Mouse (Mus musculus) embryonic facial prominence, embryonic 10.5 days (tissue): ENCODE results near the gene Card19. TPM values are rescaled to one million over a fixed set of nuclear protein-coding genes. Genes with fewer than 3 reads are reported as not detected.

Experiments
- DNase-seq: peaks from one replicate; pipeline ENCODE4 v3.0.0-alpha.2; 2017; ENCODE audit warnings: low spot score
- H3K27ac ChIP-seq: fragments of 300-500 bp; sonication (generic); replicated peaks from 2 replicates; pipeline ENCODE4 v1.5.1; 2016; ENCODE audit warnings: mild to moderate bottlenecking
- H3K27me3 ChIP-seq: fragments of 300-500 bp; sonication (generic); replicated peaks from 2 replicates; pipeline ENCODE4 v1.6.1; 2016; ENCODE audit warnings: low read depth, mild to moderate bottlenecking; ENCODE audit not compliant: poor library complexity, severe bottlenecking
- H3K36me3 ChIP-seq: fragments of 300-500 bp; sonication (generic); replicated peaks from 2 replicates; pipeline ENCODE4 v1.6.1; 2016; ENCODE audit warnings: mild to moderate bottlenecking, moderate library complexity
- H3K4me1 ChIP-seq: fragments of 300-500 bp; sonication (generic); 2 replicates; pipeline ENCODE4 v1.6.1; 2016
- H3K4me3 ChIP-seq: fragments of 300-500 bp; sonication (generic); 2 replicates; pipeline ENCODE4 v1.5.1; 2016; ENCODE audit warnings: mild to moderate bottlenecking, moderate library complexity
- H3K9me3 ChIP-seq: fragments of 300-500 bp; sonication (generic); 2 replicates; pipeline ENCODE4 v1.6.1; 2016; ENCODE audit warnings: mild to moderate bottlenecking
- WGBS: fragments of 180-500 bp; shearing (Covaris S2); methylation state at CpG from one replicate; pipeline ENCODE4 v1.1.7; 2016; 5-methylcytosine and 5-hydroxymethylcytosine counted together
- polyA plus RNA-seq: library from polyadenylated mRNA; unstranded; fragments of >200 nt; fragmentation: Nextera tagmentation; extraction: Ambion mirVana; gene quantifications from 2 replicates; pipeline ENCODE4 v1.2.1, GENCODE M21; 2016

Gene Card19
- 31.6 and 35.0 TPM in 2 replicates for polyA plus RNA-seq

DNA sequence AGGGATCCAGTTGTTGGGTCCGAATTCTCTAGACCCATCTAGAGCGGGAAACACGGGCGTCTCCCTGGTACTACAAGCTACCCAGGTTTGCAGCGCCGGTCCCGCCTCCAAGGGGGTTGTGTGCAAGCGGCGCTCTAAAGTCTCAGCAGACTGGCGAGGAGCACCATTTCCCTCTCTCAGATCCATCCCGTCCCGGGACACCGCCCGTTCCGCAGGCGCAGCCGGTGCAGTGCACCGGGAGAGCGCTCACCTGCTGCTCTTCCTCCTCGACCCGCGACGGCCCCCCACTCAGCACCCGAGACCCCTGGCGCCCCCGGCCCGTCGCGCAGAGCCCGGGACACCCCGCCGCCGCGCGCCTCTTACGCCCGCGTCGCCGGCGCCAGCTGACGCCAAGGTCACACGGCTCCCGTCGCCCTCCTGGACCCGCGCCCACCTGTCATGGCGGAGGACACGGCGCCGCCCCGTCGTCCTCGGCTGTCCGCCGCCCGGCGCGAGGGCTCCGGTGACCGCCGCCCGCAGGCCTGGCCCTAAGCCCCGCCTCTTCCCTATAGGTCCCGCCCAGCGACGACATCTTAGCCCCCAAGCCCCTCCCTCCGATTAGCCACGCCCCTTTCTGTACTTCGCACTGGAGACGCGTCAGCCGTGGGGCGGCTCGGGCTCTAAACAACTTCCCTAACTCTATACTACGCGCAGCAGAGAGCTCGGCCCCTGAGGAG, at the start of gene Card19:
Card19 (minus strand) TSS at position 534 of the 716 bp plus-strand sequence.
- peaks cover 55% of the 10 kb centered on the region for H3K4me1 ChIP-seq
- WGBS = under 1% methylated on average over 78 of the region's 78 CpGs
- no peaks in the 10 kb centered on the region for H3K36me3 ChIP-seq
- H3K27me3 ChIP-seq = peaks cover 55% of the 10 kb centered on the region
- peak; percentile 93 for DNase-seq
- peak within 1 kb of the TSS; percentile 84 for H3K4me3 ChIP-seq
- H3K27ac ChIP-seq = peak within 1 kb of the TSS; percentile 86
- no peaks in the 10 kb centered on the region for H3K9me3 ChIP-seq

DNA sequence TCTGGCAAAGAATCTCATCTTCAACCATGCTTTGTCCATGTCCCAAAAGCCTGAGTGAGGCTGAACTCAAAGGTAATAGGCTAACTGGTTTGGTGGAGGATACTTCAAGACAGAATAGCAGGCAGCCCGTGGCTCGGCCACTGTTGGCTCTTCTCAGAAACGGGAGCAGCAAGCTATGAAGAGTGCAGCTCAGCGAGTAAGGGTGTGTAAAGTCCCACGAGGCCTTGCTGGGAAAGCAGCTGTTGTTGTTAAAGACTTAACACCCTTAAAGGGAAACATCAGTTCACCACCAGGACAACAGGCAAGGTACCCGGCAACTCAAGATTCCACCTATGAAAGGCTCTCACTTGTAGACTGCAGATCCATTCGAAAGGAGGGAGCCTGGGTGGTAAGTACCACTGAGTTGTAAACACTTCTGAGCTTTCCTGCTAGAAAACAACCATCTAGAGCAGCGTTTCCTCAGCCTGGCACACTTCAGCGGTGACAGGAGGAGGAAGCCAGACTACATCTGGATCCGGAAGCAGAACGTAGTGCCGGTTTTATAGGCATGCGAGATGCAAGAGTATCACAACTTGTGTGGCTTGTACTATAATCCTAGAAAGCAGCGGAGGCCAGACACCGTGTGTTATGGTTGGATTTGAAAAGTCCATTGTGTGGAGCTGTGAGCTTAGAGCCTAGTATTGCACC, 44.3 kb upstream of the Card19 start:
- no peak overlapping the region for H3K4me3 ChIP-seq
- no peak for DNase-seq
- no peaks in the 10 kb centered on the region for H3K27me3 ChIP-seq
- H3K9me3 ChIP-seq = no peaks in the 10 kb centered on the region
- WGBS = 85% methylated on average over 15 of the region's 15 CpGs
- peaks cover 22% of the 10 kb centered on the region for H3K4me1 ChIP-seq
- no peak overlapping the region for H3K27ac ChIP-seq
- peaks cover 12% of the 10 kb centered on the region; the same call in 1 of the 2 replicates for H3K36me3 ChIP-seq

DNA sequence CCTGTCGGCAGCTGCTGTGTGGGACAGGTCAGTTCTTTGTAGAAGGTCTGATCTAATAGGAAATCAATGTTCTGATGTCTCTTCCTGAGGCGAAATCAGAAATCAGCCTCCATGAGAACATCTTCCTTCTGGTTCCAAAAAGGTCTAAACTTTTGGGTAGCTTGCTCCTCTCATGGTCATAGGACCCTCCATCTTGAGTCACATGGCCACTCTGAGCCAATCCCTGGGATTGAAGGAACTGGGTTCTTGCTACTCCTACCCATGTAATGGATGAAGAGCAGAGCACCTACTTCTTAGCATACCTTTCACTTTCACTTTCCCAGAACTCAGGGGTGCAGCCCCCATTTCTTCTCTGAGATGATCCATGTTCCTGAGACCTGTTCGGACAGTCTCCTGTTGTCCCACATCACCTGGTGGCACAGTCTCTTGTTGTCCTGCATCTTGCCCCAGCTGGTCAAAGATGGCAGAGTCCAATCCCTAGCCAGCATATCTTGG, 42.0 kb upstream of the Card19 start:
- no peak overlapping the region for H3K4me3 ChIP-seq
- no peak for DNase-seq
- peak overlapping the region; percentile 30; the same call in 1 of the 2 replicates for H3K27ac ChIP-seq
- 69% methylated on average over 3 of the region's 3 CpGs for WGBS
- H3K9me3 ChIP-seq = no peaks in the 10 kb centered on the region
- peaks cover 18% of the 10 kb centered on the region for H3K4me1 ChIP-seq
- H3K27me3 ChIP-seq = 0 out of 2 replicates have a peak, but pooled peaks cover under 1% of the 10 kb centered on the region
- no peaks in the 10 kb centered on the region; the same call in 1 of the 2 replicates for H3K36me3 ChIP-seq

DNA sequence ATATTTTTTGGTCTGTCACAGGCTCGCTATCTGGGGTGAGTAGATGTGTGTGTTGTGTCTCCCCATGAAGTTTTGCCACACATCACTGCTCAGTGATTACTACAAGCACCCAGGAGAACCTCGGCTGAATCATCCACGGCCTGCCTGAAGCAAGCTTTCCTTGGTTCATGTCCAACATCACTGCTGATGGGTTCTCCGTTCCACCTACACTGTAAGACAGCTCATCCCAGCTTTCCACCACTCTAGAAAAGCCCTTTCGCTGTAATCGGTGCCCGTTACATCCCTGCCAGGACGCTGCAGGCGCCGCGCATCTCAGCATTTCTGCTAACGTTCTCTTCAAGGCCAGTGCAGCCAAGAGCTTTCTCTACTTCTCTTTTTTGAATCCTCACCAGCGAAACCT, 36.9 kb upstream of the Card19 start:
- Histone ChIP-seq H3K36me3 (no peaks in the 10 kb centered on the region), H3K4me3 (no peak overlapping the region), H3K27ac (no peak overlapping the region), H3K9me3 (no peaks in the 10 kb centered on the region), H3K27me3 (peaks cover 29% of the 10 kb centered on the region), H3K4me1 (peaks cover 24% of the 10 kb centered on the region)
- no peak for DNase-seq
- WGBS = 91% methylated on average over 13 of the region's 13 CpGs

DNA sequence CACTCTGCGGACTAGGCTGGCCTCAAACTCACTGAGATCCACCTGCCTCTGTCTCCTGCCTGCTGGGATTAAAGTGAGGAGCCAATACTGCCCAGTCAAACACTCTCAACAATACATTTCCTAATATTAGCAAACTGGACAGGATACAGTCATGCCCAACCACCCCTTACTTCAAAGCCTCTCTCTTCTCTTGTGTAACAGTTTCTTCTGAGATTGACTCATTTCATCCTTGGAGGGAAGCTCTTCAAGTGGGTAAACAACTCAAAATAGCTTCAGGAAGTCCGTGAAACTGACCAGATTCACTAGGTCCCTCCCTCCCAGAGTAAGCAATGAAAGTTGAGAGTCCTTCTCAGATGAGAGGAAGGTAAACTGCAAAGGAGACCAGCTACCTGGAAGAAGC, 36.3 kb upstream of the Card19 start:
- no peak for DNase-seq
- peaks cover 24% of the 10 kb centered on the region for H3K4me1 ChIP-seq
- peaks cover 36% of the 10 kb centered on the region for H3K27me3 ChIP-seq
- WGBS = 74% methylated on average over 2 of the region's 2 CpGs
- H3K27ac ChIP-seq = no peak overlapping the region
- no peaks in the 10 kb centered on the region for H3K36me3 ChIP-seq
- no peaks in the 10 kb centered on the region for H3K9me3 ChIP-seq
- H3K4me3 ChIP-seq = no peak overlapping the region

DNA sequence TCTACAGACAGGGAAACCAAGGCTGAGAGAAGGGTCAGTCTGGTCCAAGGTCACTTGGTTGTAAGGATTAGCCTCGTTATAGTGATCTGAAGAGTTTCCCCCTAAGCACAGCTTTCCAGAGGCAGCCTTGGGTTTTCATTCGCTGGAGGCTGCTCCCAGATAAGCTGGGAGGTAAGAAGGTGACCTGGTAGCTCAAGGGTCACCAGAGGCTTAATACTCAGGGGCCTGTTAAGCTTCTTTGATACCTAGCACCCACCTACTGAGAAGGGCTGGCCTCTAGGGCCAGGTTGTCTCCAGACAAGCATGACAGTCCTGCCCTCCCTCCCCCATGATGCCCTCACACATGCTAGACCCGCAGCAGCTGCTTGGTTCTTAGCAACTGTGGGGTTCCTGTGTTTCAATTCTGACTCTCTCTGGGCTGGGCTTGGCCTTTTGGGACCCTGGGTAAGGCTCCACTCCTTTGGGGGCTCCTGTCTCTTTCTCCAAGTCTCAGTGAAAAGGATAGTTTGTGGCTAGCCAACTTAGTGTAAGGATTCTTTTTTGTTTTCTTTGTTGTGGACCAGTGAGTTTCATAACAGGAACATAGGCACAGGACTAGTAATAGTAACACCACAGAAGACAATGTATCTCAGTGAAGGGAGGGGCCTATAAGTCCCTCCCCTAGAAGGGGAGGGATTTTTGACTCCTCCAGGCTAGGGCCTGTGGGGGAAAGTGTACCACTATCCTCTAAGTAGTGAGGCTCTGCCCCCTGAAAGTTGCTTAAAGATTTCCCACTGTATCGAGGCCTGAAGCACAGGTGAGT, 35.1 kb upstream of the Card19 start:
- no peak overlapping the region for H3K4me3 ChIP-seq
- H3K9me3 ChIP-seq = no peaks in the 10 kb centered on the region
- H3K4me1 ChIP-seq = peaks cover 21% of the 10 kb centered on the region
- no peaks in the 10 kb centered on the region for H3K36me3 ChIP-seq
- peaks cover 48% of the 10 kb centered on the region for H3K27me3 ChIP-seq
- H3K27ac ChIP-seq = no peak overlapping the region
- WGBS = 26% methylated on average over 4 of the region's 4 CpGs
- no peak for DNase-seq

DNA sequence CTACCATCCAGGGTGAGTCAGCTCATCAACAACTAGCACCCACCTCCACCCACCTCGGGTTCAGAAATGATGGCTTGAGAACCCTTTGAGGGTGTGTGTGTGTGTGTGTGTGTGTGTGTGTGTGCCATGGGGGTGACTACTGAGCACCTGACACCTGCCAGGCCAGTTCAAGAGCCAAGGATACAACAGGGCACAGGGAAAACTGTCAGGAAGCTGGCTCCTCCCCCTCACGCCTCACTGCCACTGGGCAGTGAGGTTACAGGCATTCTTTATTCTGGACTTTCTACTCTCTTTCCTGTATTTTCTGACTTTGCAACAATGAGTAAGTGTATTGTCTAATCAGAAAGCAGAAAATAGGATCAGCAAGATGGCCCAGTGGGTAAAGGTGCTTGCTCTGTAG, 33.8 kb upstream of the Card19 start:
- Histone ChIP-seq H3K4me1 (peaks cover 30% of the 10 kb centered on the region), H3K9me3 (no peaks in the 10 kb centered on the region), H3K4me3 (no peak overlapping the region), H3K36me3 (no peaks in the 10 kb centered on the region), H3K27me3 (peaks cover 60% of the 10 kb centered on the region), H3K27ac (no peak overlapping the region)
- no peak for DNase-seq
- WGBS = 72% methylated on average over 2 of the region's 2 CpGs

DNA sequence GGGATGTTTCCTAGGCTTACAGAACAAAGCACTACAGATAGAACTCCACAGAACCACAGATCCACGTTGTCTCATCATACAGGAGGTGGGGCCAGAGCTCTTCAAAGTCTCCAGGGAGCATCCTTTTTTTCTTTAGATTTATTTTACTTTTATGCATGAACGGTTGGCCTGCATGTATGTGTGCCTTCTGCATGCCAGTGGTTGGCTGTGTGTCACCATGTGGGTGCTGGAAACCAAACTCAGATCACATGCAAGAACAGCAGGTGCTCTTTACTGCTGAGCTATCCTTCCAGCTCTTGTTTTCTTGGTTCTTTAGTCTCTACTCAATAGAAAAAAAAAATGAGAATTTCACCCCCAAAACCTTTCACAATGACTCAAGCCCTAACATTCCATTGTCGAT, 33.1 kb upstream of the Card19 start:
- WGBS = 66% methylated on average over 3 of the region's 3 CpGs
- H3K27me3 ChIP-seq = peaks cover 67% of the 10 kb centered on the region
- no peak overlapping the region for H3K27ac ChIP-seq
- no peaks in the 10 kb centered on the region for H3K36me3 ChIP-seq
- H3K4me3 ChIP-seq = no peak overlapping the region
- DNase-seq = no peak
- H3K4me1 ChIP-seq = peaks cover 30% of the 10 kb centered on the region
- no peaks in the 10 kb centered on the region for H3K9me3 ChIP-seq

DNA sequence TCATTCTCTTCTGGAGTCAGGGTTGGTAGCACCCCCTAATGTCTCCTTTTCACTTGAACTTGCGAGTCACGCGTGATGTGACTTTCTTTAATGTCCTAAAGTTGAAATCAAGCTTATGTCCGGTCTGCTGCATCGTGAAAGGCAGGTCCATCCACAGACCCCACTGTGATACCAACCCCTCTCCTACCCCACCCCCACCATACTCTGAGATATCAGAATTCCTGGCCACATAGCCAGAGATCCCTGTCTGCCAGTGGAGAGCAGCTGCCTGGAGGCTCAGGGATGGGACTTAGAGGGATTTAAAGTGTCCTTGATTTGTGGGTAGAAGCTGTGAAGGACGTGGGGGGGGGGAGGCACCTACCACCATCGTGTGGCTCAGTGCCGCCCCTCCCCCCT, 32.6 kb upstream of the Card19 start, which contains the start of gene Susd3:
Susd3 (minus strand) TSS at position 240 of the 396 bp plus-strand sequence.
- 18% methylated on average over 8 of the region's 8 CpGs for WGBS
- peaks cover 71% of the 10 kb centered on the region for H3K27me3 ChIP-seq

DNA sequence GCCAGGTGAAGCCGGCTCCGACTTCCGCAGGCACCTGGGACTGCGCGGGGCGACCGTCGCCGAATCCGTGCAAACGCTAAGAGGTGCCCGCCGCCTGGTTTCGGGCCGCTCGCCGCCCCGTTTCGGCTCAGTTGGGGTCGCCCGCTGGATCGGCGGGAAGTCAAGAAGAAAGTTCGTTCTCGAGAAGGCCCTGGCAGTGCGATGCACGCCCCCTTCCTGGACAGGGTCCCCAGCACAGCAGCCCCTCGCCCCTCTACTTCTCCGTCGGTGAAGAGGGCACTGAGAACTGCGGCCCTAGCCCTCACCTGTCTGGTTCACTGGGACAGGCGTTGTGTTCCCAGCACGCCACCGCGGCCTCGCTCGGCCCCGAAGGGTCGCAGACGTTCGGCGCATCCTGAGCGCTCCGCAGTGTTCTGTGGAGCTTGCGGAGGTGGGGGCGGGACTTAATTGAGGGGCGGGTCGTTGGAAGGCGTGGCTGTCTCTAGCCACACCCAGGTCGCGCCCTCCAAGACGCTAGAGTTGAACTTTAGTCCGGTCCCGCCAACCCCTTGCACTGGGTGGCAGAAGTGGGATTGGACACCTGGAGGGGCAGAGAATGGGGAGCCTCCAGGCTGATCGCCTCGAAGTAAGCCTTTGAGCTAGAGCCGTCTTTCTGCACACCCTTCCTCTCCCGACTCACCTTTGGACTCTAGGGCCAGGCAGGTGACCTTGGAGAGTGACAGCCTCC, 32.1 kb upstream of the Card19 start:
- WGBS = 2% methylated on average over 58 of the region's 58 CpGs
- Histone ChIP-seq H3K27me3 (peaks cover 74% of the 10 kb centered on the region), H3K4me1 (peaks cover 30% of the 10 kb centered on the region), H3K9me3 (no peaks in the 10 kb centered on the region), H3K4me3 (peak overlapping the region; percentile 61), H3K36me3 (no peaks in the 10 kb centered on the region), H3K27ac (peak overlapping the region; percentile 31)
- DNase-seq = peak; percentile 72

More for the DNA sequence above, 32.6 kb upstream of the Card19 start, which contains the start of gene Susd3:
- DNase-seq = no peak
- Histone ChIP-seq H3K27ac (peak within 1 kb of the TSS; percentile 31), H3K9me3 (no peaks in the 10 kb centered on the region), H3K4me3 (peak within 1 kb of the TSS; percentile 61), H3K4me1 (peaks cover 30% of the 10 kb centered on the region), H3K36me3 (no peaks in the 10 kb centered on the region)

DNA sequence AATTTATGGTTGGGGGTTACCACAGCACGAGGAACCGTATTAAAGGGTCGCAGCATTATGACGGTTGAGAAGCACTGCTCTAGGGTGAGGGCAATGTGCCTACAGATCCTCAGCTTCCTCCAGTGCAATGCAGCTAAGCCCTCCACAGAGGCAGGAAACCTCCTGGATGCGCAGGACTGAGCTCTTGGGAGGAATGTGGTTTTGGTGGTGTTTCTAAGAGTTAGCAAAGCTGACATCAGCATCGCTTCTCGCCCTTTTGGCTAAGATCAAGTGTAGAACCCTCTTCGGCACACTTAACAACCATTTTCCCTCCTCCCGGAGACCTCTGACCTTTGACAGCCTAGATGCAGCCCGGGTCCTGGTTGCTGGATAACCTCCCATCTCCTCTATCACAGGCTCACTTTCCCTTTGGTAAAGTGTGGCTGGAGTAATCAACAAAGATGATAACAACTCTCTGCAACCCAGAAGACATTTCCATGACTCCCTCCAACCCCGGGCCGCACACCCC, 31.4 kb upstream of the Card19 start:
- peaks cover 71% of the 10 kb centered on the region for H3K27me3 ChIP-seq
- H3K9me3 ChIP-seq = no peaks in the 10 kb centered on the region
- H3K27ac ChIP-seq = peak overlapping the region; percentile 31; the same call in 1 of the 2 replicates
- H3K4me3 ChIP-seq = peak overlapping the region; percentile 61
- no peaks in the 10 kb centered on the region for H3K36me3 ChIP-seq
- 31% methylated on average over 12 of the region's 12 CpGs for WGBS
- DNase-seq = no peak
- H3K4me1 ChIP-seq = peaks cover 35% of the 10 kb centered on the region
